Mouse (Mus musculus): ENCODE data around the gene Camkmt. TPM values are rescaled to one million over a fixed set of nuclear protein-coding genes. Genes with fewer than 3 reads are reported as not detected.

Gene Camkmt
- polyA plus RNA-seq, 1 experiment from 2014 or later: 11.4 TPM

DNA sequence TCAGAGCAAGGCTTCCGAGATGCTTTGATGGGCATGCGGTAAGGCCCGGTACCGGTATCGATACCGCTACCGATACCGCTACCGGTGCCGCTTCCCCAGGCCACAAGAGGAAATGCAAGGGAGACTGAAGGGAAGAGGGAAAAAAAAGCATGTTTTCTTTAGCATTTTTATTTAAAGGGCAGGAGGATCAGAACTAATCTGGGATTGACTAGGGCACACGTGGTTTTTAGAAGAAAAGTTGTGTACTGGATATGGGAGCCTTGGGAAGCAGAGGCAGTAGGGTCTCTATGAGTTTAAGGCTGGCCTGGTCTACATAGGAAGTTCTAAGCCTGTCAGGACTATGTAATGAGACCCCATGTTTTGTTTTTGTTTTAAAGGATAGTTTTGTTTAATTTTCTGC lies 167.0 kb downstream of the Camkmt start:
- Histone ChIP-seq H3K9ac (no peak overlapping the region), H3K4me1 (no peaks in the 10 kb centered on the region), H3K27me3 (no peaks in the 10 kb centered on the region), H3K4me2 (no peak overlapping the region), H3K36me3 (no peaks in the 10 kb centered on the region), H3K4me3 (no peak overlapping the region), H3K9me3 (no peaks in the 10 kb centered on the region), H3K27ac (no peak overlapping the region)
- 61% methylated on average over 11 of the region's 11 CpGs for WGBS
- no peak for ATAC-seq (ENCODE audit: borderline replicate concordance, extremely low read depth, low FRiP score, low TSS enrichment)

DNA sequence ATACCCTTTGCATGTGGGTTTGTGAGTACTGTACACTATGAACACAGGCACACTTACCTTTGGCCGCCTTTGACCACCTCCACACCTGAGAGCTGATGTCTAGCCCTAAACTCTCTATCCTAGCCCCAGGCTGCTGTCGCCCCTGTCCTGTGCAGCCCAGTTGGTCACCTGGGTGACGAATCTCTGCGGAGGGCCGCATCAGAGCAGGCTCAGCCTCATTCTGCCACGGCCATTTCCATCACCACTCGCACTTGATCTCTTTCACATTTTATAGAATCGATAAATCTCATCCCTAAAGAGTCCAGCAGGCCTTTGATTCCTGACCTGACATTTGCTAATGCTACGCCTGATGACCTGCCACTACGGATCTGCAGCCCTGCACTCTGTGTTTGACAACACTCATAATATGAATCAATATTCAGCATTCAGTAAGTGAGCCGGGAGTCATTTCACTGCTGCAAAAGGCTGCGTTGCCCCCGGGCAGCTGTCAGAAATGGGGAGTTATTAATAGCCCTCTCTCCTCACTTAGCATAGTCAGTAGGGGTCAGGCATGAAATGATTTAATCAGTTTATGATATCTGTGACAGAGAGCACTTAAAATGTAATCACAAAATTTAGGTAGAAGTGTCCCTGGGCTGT lies 168.5 kb downstream of the Camkmt start:
- Histone ChIP-seq H3K4me1 (no peaks in the 10 kb centered on the region), H3K9ac (no peak overlapping the region), H3K4me3 (no peak overlapping the region), H3K36me3 (no peaks in the 10 kb centered on the region), H3K27ac (no peak overlapping the region), H3K4me2 (no peak overlapping the region), H3K9me3 (no peaks in the 10 kb centered on the region), H3K27me3 (no peaks in the 10 kb centered on the region)
- no peak for ATAC-seq (ENCODE audit: borderline replicate concordance, extremely low read depth, low FRiP score, low TSS enrichment)
- 69% methylated on average over 13 of the region's 13 CpGs for WGBS

DNA sequence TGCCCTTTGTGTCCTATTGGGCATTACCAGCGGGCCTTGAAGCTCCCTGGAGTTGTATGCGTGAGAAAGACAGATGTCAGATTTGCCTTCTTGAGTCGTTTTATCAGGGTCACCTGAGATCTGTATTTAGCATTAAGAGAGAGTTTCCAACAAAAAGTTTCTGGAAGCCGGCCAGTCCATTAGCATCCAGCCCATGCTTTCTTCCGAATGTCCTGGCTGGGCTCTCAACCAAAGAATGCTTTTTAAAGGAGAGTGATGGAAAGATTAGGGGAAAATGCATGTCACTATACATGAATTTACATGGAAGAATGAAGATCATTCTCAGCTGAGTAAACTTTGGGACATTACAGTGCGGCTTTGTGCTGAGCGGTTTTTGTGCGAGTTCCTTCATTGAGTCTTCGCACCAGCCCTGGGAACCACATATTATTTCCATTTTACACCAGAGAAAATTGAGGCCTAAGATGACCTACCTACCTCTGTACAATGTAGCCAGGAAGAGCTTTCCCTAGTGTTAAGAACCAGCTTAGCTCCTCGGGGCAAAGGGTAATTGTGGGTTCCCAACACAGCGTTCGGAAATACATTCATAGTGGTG lies 176.6 kb downstream of the Camkmt start:
- no peak for ATAC-seq (ENCODE audit: borderline replicate concordance, extremely low read depth, low FRiP score, low TSS enrichment)
- no peak overlapping the region for H3K4me2 ChIP-seq
- H3K27me3 ChIP-seq: no peaks in the 10 kb centered on the region
- no peaks in the 10 kb centered on the region for H3K36me3 ChIP-seq
- H3K27ac ChIP-seq: no peak overlapping the region
- 80% methylated on average over 12 of the region's 12 CpGs for WGBS
- H3K4me3 ChIP-seq: no peak overlapping the region
- no peaks in the 10 kb centered on the region for H3K9me3 ChIP-seq
- H3K9ac ChIP-seq: no peak overlapping the region
- no peaks in the 10 kb centered on the region for H3K4me1 ChIP-seq

DNA sequence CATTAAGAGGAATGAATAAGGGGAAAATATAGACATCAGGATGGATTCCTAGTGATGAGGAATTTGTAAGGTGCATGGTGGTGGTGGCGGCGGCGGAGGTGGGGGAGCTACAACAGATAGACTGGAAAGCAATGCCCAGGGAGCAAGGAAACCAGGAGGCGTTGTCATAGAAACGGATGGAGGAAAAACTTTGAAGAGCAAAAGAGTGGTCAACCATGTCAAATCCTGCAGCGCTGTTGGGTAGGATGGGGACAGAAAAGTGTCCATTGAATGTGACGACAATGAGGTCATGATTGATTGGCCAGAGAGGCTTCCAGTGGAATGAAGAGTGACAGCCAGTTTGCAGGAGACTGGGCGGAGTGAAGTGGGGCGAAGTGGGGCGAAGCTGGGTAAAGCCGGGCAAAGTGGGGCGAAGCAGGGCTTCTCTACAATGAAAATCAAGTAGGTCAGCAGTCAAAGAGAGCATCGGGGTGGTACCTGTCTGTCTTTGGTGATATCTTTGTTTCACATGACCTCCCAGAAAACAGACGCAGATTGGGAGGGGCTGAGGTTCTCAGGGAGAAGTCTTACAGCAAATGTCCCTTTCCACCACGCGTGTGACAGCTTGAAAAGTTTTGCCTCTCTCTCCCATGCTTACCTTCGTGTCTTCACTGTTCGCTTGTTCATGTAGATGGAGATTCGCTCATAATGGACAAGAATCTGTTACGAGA lies 181.3 kb downstream of the Camkmt start:
- no peak for ATAC-seq (ENCODE audit: borderline replicate concordance, extremely low read depth, low FRiP score, low TSS enrichment)
- H3K27me3 ChIP-seq: no peaks in the 10 kb centered on the region
- H3K9ac ChIP-seq: no peak overlapping the region
- no peak overlapping the region for H3K4me3 ChIP-seq
- no peak overlapping the region for H3K4me2 ChIP-seq
- no peak overlapping the region for H3K27ac ChIP-seq
- 83% methylated on average over 20 of the region's 20 CpGs for WGBS
- no peaks in the 10 kb centered on the region for H3K9me3 ChIP-seq
- no peaks in the 10 kb centered on the region for H3K36me3 ChIP-seq
- H3K4me1 ChIP-seq: no peaks in the 10 kb centered on the region

DNA sequence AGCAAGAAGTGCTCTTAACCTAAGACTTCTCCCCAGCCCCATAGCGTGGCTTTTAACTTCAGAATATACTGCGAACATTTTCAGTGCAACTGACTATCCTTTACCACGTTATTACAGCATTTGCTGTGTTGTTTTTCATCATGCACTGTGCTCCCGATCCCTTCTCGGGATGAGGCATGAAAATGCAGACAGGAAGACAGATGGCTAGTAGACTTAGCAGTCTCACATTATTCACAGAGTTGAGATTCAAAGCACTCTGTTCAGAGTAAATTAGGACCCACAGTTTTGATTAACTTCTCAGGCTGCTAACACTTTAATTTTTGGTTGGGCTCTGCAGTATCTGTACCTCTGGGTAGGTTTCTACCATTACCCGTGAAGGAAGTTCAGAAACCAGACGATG lies 189.4 kb downstream of the Camkmt start:
- 66% methylated on average over 7 of the region's 7 CpGs for WGBS

DNA sequence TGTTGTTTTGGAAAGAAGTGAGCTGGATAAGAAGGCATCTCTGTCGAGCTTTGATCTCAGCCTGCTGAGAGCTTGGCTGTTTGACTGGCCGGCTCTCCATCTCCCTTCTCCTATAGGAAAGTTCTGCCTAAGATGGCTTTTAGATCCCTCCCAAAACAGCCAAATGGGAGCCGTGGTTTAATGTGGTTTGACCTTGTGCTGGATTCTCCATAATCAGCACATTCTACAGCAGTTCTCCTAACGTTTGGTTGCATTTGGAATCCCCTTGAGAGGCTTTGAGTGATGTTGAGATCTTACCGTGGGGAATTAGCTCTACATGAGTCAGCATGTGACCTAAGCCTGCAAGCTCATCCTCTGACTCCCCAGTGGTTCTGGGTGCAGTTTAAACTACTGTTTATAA lies 192.1 kb downstream of the Camkmt start:
- no peak overlapping the region for H3K4me2 ChIP-seq
- no peaks in the 10 kb centered on the region for H3K4me1 ChIP-seq
- 50% methylated on average over 5 of the region's 5 CpGs for WGBS
- no peaks in the 10 kb centered on the region for H3K36me3 ChIP-seq
- ATAC-seq (ENCODE audit: borderline replicate concordance, extremely low read depth, low FRiP score, low TSS enrichment): no peak
- no peak overlapping the region for H3K9ac ChIP-seq
- H3K27ac ChIP-seq: no peak overlapping the region
- no peak overlapping the region for H3K4me3 ChIP-seq
- no peaks in the 10 kb centered on the region for H3K9me3 ChIP-seq
- H3K27me3 ChIP-seq: no peaks in the 10 kb centered on the region

More for the DNA sequence above, 189.4 kb downstream of the Camkmt start:
- no peak overlapping the region for H3K4me3 ChIP-seq
- no peaks in the 10 kb centered on the region for H3K9me3 ChIP-seq
- H3K4me2 ChIP-seq: no peak overlapping the region
- H3K4me1 ChIP-seq: no peaks in the 10 kb centered on the region
- no peaks in the 10 kb centered on the region for H3K27me3 ChIP-seq
- H3K9ac ChIP-seq: no peak overlapping the region
- no peak overlapping the region for H3K27ac ChIP-seq
- no peak for ATAC-seq (ENCODE audit: borderline replicate concordance, extremely low read depth, low FRiP score, low TSS enrichment)
- H3K36me3 ChIP-seq: no peaks in the 10 kb centered on the region

DNA sequence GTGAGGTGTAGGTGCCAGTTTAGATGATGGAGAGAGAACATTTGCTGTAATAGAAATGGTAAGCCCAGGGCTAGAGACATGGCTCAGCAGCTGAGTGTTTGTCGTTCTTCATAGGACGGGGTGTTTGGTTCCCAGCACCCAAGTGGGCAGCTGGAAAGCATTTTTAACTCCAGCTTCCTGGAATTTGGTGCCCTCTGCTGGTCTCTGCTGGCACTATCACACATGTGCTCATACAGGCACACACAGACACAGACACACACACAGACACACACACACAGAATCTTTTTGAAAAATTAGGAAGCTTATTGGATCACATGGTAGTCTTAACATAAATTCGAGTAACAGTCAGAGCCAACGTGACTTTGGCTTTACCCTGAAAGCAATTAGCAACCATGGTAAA lies 200.8 kb downstream of the Camkmt start:
- no peaks in the 10 kb centered on the region for H3K4me1 ChIP-seq
- no peak for ATAC-seq (ENCODE audit: borderline replicate concordance, extremely low read depth, low FRiP score, low TSS enrichment)
- H3K36me3 ChIP-seq: no peaks in the 10 kb centered on the region
- no peak overlapping the region for H3K4me2 ChIP-seq
- H3K4me3 ChIP-seq: no peak overlapping the region
- no peak overlapping the region for H3K27ac ChIP-seq
- H3K9me3 ChIP-seq: no peaks in the 10 kb centered on the region
- 92% methylated on average over 4 of the region's 4 CpGs for WGBS
- no peak overlapping the region for H3K9ac ChIP-seq
- no peaks in the 10 kb centered on the region for H3K27me3 ChIP-seq

DNA sequence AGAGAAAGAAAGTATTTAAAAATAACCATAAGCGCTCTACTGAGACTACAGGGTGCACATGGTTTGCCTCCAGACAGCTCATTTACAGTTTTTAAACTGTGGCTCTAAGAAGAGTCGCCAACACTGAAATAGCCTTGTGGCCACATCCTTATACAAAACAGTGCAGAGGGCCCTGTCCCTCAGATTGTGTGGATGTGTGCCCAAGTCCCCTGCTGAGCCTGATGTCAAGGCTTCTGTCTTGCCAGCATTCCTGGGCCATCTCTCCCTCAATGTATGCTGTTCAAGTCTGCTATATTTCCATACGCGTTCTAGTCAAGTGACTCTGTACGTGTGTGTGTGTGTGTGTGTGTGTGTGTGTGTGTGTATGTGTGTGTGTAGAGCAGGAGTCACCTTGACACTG lies 201.2 kb downstream of the Camkmt start:
- no peak overlapping the region for H3K9ac ChIP-seq
- H3K4me2 ChIP-seq: no peak overlapping the region
- 92% methylated on average over 5 of the region's 5 CpGs for WGBS
- no peak overlapping the region for H3K27ac ChIP-seq
- ATAC-seq (ENCODE audit: borderline replicate concordance, extremely low read depth, low FRiP score, low TSS enrichment): no peak
- no peaks in the 10 kb centered on the region for H3K27me3 ChIP-seq
- no peaks in the 10 kb centered on the region for H3K36me3 ChIP-seq
- no peaks in the 10 kb centered on the region for H3K4me1 ChIP-seq
- H3K9me3 ChIP-seq: no peaks in the 10 kb centered on the region
- no peak overlapping the region for H3K4me3 ChIP-seq

DNA sequence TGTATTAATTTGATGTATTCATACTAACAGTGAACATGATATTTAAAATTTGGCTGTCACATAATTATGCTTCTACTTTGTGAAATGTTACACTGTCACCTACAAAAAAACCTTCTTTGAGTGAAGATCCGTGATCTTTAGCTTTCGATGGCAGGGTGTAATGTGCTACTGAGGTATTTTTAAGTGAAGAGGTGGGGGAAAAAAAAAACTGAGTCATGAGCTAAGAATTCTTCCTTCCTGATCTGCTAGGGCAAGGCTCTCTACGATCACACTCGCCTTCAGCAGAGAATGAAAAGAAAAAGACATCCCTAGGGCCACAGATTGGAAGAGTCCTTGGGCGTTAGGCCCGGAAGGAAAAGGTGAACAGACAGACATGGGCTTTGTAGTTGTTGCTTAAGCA lies 201.9 kb downstream of the Camkmt start:
- no peak overlapping the region for H3K4me2 ChIP-seq
- ATAC-seq (ENCODE audit: borderline replicate concordance, extremely low read depth, low FRiP score, low TSS enrichment): no peak
- H3K36me3 ChIP-seq: no peaks in the 10 kb centered on the region
- no peaks in the 10 kb centered on the region for H3K4me1 ChIP-seq
- 75% methylated on average over 6 of the region's 6 CpGs for WGBS
- H3K27me3 ChIP-seq: no peaks in the 10 kb centered on the region
- H3K9ac ChIP-seq: no peak overlapping the region
- no peak overlapping the region for H3K27ac ChIP-seq
- H3K9me3 ChIP-seq: no peaks in the 10 kb centered on the region
- no peak overlapping the region for H3K4me3 ChIP-seq

DNA sequence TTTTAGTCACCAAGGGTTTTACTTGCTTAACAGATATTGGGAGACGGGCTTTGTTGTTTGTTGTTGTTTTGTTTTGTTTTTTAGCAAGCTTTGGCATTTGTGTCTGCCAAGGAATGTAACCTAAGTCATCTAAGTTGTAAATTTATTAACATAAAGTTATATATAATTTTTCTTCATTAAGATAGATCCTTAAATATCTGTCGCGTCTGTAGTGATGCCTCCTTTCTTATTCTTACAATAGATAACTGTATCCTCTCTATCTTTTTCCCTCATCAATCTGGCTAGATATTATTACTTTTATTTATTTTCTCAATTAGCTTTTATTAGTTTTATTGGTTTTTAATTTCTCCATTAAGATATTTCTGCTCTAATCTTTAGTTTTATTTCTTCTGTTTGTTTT lies 213.3 kb downstream of the Camkmt start:
- H3K36me3 ChIP-seq: no peaks in the 10 kb centered on the region
- H3K4me2 ChIP-seq: no peak overlapping the region
- ATAC-seq (ENCODE audit: borderline replicate concordance, extremely low read depth, low FRiP score, low TSS enrichment): no peak
- H3K9ac ChIP-seq: no peak overlapping the region
- whole genome bisulfite sequencing: 98% methylated on average over 3 of the region's 3 CpGs
- H3K9me3 ChIP-seq: no peaks in the 10 kb centered on the region
- H3K4me3 ChIP-seq: no peak overlapping the region
- no peak overlapping the region for H3K27ac ChIP-seq
- no peaks in the 10 kb centered on the region for H3K4me1 ChIP-seq
- no peaks in the 10 kb centered on the region for H3K27me3 ChIP-seq

DNA sequence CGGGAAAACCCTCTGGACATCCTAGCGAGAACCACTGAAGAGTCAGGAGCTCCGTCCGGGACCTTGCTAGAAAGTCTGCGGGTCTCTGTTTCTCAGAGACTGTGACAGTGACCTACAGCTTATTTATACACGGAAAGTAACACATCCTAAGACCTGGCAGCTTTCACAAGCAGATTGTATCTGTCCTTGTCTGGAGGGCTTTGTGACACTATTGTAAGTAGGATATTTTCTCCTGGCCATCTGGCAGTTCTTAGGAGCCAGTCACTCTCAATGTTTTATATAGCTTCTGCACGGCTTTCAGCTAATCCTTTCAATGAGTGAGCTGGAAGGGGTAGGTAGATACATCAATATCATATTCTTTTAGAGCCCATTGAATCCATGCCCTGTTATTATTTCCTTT lies 218.2 kb downstream of the Camkmt start:
- 59% methylated on average over 7 of the region's 7 CpGs for WGBS
- no peak overlapping the region for H3K9ac ChIP-seq
- H3K27me3 ChIP-seq: no peaks in the 10 kb centered on the region
- no peaks in the 10 kb centered on the region for H3K9me3 ChIP-seq
- H3K27ac ChIP-seq: no peak overlapping the region
- H3K4me3 ChIP-seq: no peak overlapping the region
- H3K4me2 ChIP-seq: no peak overlapping the region
- H3K4me1 ChIP-seq: no peaks in the 10 kb centered on the region
- ATAC-seq (ENCODE audit: borderline replicate concordance, extremely low read depth, low FRiP score, low TSS enrichment): no peak
- H3K36me3 ChIP-seq: no peaks in the 10 kb centered on the region

DNA sequence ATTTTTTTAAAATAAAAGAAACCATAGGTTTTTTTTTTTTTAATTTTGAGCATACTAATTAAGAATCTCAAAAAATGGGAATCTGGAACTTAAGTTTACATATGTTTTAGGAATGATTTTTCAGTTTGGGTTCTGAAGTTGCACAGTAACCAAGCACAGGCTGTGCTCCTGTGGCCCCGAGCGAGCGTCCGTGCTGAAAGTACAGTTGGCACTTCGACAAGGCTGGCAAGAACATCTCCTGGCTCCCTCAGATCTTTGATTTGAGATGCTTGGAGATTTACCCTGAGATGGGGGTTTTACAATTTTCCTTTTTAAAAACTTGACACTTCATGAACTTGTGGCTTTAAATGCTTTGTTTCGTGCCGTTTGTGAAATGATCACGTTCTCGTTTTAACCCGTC lies 218.7 kb downstream of the Camkmt start:
- WGBS: 82% methylated on average over 10 of the region's 10 CpGs
- H3K4me1 ChIP-seq: no peaks in the 10 kb centered on the region
- no peak for ATAC-seq (ENCODE audit: borderline replicate concordance, extremely low read depth, low FRiP score, low TSS enrichment)

More for the DNA sequence above, 218.7 kb downstream of the Camkmt start:
- no peak overlapping the region for H3K27ac ChIP-seq
- no peaks in the 10 kb centered on the region for H3K36me3 ChIP-seq
- no peak overlapping the region for H3K4me3 ChIP-seq
- no peak overlapping the region for H3K4me2 ChIP-seq
- H3K27me3 ChIP-seq: no peaks in the 10 kb centered on the region
- H3K9me3 ChIP-seq: no peaks in the 10 kb centered on the region
- H3K9ac ChIP-seq: no peak overlapping the region
